Mouse (Mus musculus) lung, embryonic 15.5 days (tissue): ENCODE data around the gene Armh3. TPM values are rescaled to one million over a fixed set of nuclear protein-coding genes. Genes with fewer than 3 reads are reported as not detected.

Experiments
- ATAC-seq: fragments of 200-750 bp; cut with Nextera tagmentation; 2 replicates; pipeline ENCODE4 v1.8.0; 2017; ENCODE audit warnings: moderate number of reproducible peaks, borderline replicate concordance; ENCODE audit not compliant: low FRiP score, low TSS enrichment; ENCODE audit errors: extremely low read depth
- H3K27ac ChIP-seq: fragments of 300-500 bp; sonication (generic); 2 replicates; pipeline ENCODE4 v1.5.1; 2015; ENCODE audit warnings: moderate library complexity, mild to moderate bottlenecking, inconsistent platforms
- H3K27me3 ChIP-seq: fragments of 300-500 bp; sonication (generic); 2 replicates; pipeline ENCODE4 v1.6.1; 2015; ENCODE audit warnings: inconsistent platforms
- H3K36me3 ChIP-seq: fragments of 300-500 bp; sonication (generic); 2 replicates; pipeline ENCODE4 v1.6.1; 2015; ENCODE audit warnings: inconsistent platforms
- H3K4me1 ChIP-seq: fragments of 300-500 bp; sonication (generic); 2 replicates; pipeline ENCODE4 v1.6.1; 2015; ENCODE audit warnings: inconsistent platforms
- H3K4me2 ChIP-seq: fragments of 300-500 bp; sonication (generic); 2 replicates; pipeline ENCODE4 v1.6.1; 2015; ENCODE audit warnings: inconsistent platforms, mild to moderate bottlenecking, moderate library complexity
- H3K4me3 ChIP-seq: fragments of 300-500 bp; sonication (generic); 2 replicates; pipeline ENCODE4 v1.5.1; 2015; ENCODE audit warnings: mild to moderate bottlenecking, inconsistent platforms
- H3K9ac ChIP-seq: fragments of 300-500 bp; sonication (generic); 2 replicates; pipeline ENCODE4 v1.6.1; 2015; ENCODE audit warnings: inconsistent platforms
- H3K9me3 ChIP-seq: fragments of 300-500 bp; sonication (generic); 2 replicates; pipeline ENCODE4 v1.6.1; 2016; ENCODE audit warnings: inconsistent platforms
- WGBS: fragments of 180-500 bp; shearing (Covaris S2); methylation state at CpG from one replicate; pipeline ENCODE4 v1.1.7; 2015; 5-methylcytosine and 5-hydroxymethylcytosine counted together
- polyA plus RNA-seq: library from polyadenylated mRNA; unstranded; fragments of >200 nt; fragmentation: Nextera tagmentation; extraction: Ambion mirVana; gene quantifications from 2 replicates; pipeline ENCODE4 v1.2.1, GENCODE M21; 2015

The Armh3 gene
- polyA plus RNA-seq, 1 experiment from 2014 or later, result 17.9 TPM

- Histone ChIP-seq H3K4me2 (no peak overlapping the region), H3K9ac (no peak overlapping the region), H3K27me3 (no peaks in the 10 kb centered on the region), H3K36me3 (peaks cover 17% of the 10 kb centered on the region; the same call in 1 of the 2 replicates), H3K9me3 (no peaks in the 10 kb centered on the region), H3K4me1 (no peaks in the 10 kb centered on the region), H3K4me3 (no peak overlapping the region), H3K27ac (no peak overlapping the region)
- 82% methylated on average over 2 of the region's 2 CpGs for whole genome bisulfite sequencing
- ATAC-seq, result no peak
These were observed 50.5 kb downstream of the Armh3 start for GRCm38 (mm10) chr19:45947764-45948163.

GRCm38 (mm10) chr19:45947286-45947685, 51.0 kb downstream of the Armh3 start:
- H3K9ac ChIP-seq, result no peak overlapping the region
- no peaks in the 10 kb centered on the region for H3K27me3 ChIP-seq
- no peaks in the 10 kb centered on the region for H3K9me3 ChIP-seq
- no peak overlapping the region for H3K4me3 ChIP-seq
- H3K36me3 ChIP-seq, result peaks cover 17% of the 10 kb centered on the region; the same call in 1 of the 2 replicates
- no peaks in the 10 kb centered on the region for H3K4me1 ChIP-seq
- 96% methylated on average over 2 of the region's 2 CpGs for WGBS
- H3K4me2 ChIP-seq, result no peak overlapping the region
- no peak for ATAC-seq
- no peak overlapping the region for H3K27ac ChIP-seq

- Histone ChIP-seq H3K27me3 (no peaks in the 10 kb centered on the region), H3K27ac (no peak overlapping the region), H3K4me1 (no peaks in the 10 kb centered on the region), H3K4me3 (no peak overlapping the region), H3K9ac (no peak overlapping the region), H3K4me2 (no peak overlapping the region), H3K36me3 (peaks cover 17% of the 10 kb centered on the region; the same call in 1 of the 2 replicates), H3K9me3 (no peaks in the 10 kb centered on the region)
- WGBS, result 83% methylated on average over 9 of the region's 9 CpGs
- ATAC-seq, result no peak
These were observed 51.7 kb downstream of the Armh3 start for GRCm38 (mm10) chr19:45946541-45946940.

GRCm38 (mm10) chr19:45945986-45946385, 52.3 kb downstream of the Armh3 start:
- Histone ChIP-seq H3K4me2 (no peak overlapping the region), H3K9ac (no peak overlapping the region), H3K9me3 (no peaks in the 10 kb centered on the region), H3K4me1 (no peaks in the 10 kb centered on the region), H3K27ac (no peak overlapping the region), H3K4me3 (no peak overlapping the region), H3K27me3 (no peaks in the 10 kb centered on the region), H3K36me3 (peaks cover 17% of the 10 kb centered on the region; the same call in 1 of the 2 replicates)
- ATAC-seq, result no peak
- 89% methylated on average over 2 of the region's 2 CpGs for WGBS

- Histone ChIP-seq H3K9me3 (no peaks in the 10 kb centered on the region), H3K4me1 (no peaks in the 10 kb centered on the region), H3K4me3 (no peak overlapping the region), H3K36me3 (peaks cover 19% of the 10 kb centered on the region; the same call in 1 of the 2 replicates), H3K27ac (no peak overlapping the region), H3K27me3 (no peaks in the 10 kb centered on the region), H3K9ac (no peak overlapping the region), H3K4me2 (no peak overlapping the region)
- ATAC-seq, result no peak
- WGBS, result 71% methylated on average over 4 of the region's 4 CpGs
These were observed 54.5 kb downstream of the Armh3 start for GRCm38 (mm10) chr19:45943758-45944157.

GRCm38 (mm10) chr19:45938064-45938463, 60.2 kb downstream of the Armh3 start:
- WGBS, result 37% methylated on average over 3 of the region's 3 CpGs

GRCm38 (mm10) chr19:45937530-45937929, 60.8 kb downstream of the Armh3 start:
- 46% methylated on average over 9 of the region's 9 CpGs for WGBS
- Histone ChIP-seq H3K27me3 (no peaks in the 10 kb centered on the region), H3K36me3 (peaks cover 16% of the 10 kb centered on the region; the same call in 1 of the 2 replicates), H3K27ac (no peak overlapping the region), H3K9ac (no peak overlapping the region), H3K4me3 (no peak overlapping the region), H3K9me3 (no peaks in the 10 kb centered on the region), H3K4me1 (no peaks in the 10 kb centered on the region), H3K4me2 (no peak overlapping the region)
- ATAC-seq, result no peak

More at GRCm38 (mm10) chr19:45938064-45938463, 60.2 kb downstream of the Armh3 start:
- Histone ChIP-seq H3K9ac (no peak overlapping the region), H3K36me3 (peaks cover 16% of the 10 kb centered on the region; the same call in 1 of the 2 replicates), H3K27me3 (no peaks in the 10 kb centered on the region), H3K27ac (no peak overlapping the region), H3K4me2 (no peak overlapping the region), H3K4me1 (no peaks in the 10 kb centered on the region), H3K4me3 (no peak overlapping the region), H3K9me3 (no peaks in the 10 kb centered on the region)
- ATAC-seq, result no peak

- ATAC-seq, result no peak
- H3K4me2 ChIP-seq, result no peak overlapping the region
- H3K4me1 ChIP-seq, result no peaks in the 10 kb centered on the region
- peak overlapping the region; percentile 9; the same call in 1 of the 2 replicates for H3K27ac ChIP-seq
- no peaks in the 10 kb centered on the region for H3K9me3 ChIP-seq
- WGBS, result 57% methylated on average over 5 of the region's 5 CpGs
- H3K9ac ChIP-seq, result no peak overlapping the region
- H3K27me3 ChIP-seq, result no peaks in the 10 kb centered on the region
- no peak overlapping the region for H3K4me3 ChIP-seq
- peaks cover 11% of the 10 kb centered on the region; the same call in 1 of the 2 replicates for H3K36me3 ChIP-seq
These were observed 71.1 kb downstream of the Armh3 start for GRCm38 (mm10) chr19:45927236-45927635.

GRCm38 (mm10) chr19:45926342-45926741, 71.9 kb downstream of the Armh3 start:
- no peak for ATAC-seq
- no peak overlapping the region for H3K9ac ChIP-seq
- WGBS, result 72% methylated on average over 8 of the region's 8 CpGs

GRCm38 (mm10) chr19:45920299-45921090, 77.8 kb downstream of the Armh3 start:
- H3K4me2 ChIP-seq, result no peak overlapping the region
- H3K4me1 ChIP-seq, result no peaks in the 10 kb centered on the region
- peaks cover 15% of the 10 kb centered on the region; the same call in 1 of the 2 replicates for H3K36me3 ChIP-seq
- no peaks in the 10 kb centered on the region for H3K27me3 ChIP-seq
- H3K4me3 ChIP-seq, result no peak overlapping the region
- H3K9me3 ChIP-seq, result no peaks in the 10 kb centered on the region
- no peak overlapping the region for H3K9ac ChIP-seq
- H3K27ac ChIP-seq, result no peak overlapping the region
- 80% methylated on average over 9 of the region's 9 CpGs for WGBS
- no peak for ATAC-seq

More at GRCm38 (mm10) chr19:45926342-45926741, 71.9 kb downstream of the Armh3 start:
- H3K27ac ChIP-seq, result no peak overlapping the region
- no peak overlapping the region for H3K4me2 ChIP-seq
- peaks cover 16% of the 10 kb centered on the region; the same call in 1 of the 2 replicates for H3K36me3 ChIP-seq
- no peaks in the 10 kb centered on the region for H3K9me3 ChIP-seq
- no peak overlapping the region for H3K4me3 ChIP-seq
- H3K27me3 ChIP-seq, result no peaks in the 10 kb centered on the region
- H3K4me1 ChIP-seq, result no peaks in the 10 kb centered on the region

GRCm38 (mm10) chr19:45918406-45918805, 79.9 kb downstream of the Armh3 start:
- Histone ChIP-seq H3K4me1 (no peaks in the 10 kb centered on the region), H3K9me3 (no peaks in the 10 kb centered on the region), H3K4me3 (no peak overlapping the region), H3K9ac (no peak overlapping the region), H3K4me2 (no peak overlapping the region), H3K36me3 (peaks cover 13% of the 10 kb centered on the region; the same call in 1 of the 2 replicates), H3K27ac (no peak overlapping the region), H3K27me3 (no peaks in the 10 kb centered on the region)
- 93% methylated on average over 6 of the region's 6 CpGs for WGBS
- no peak for ATAC-seq

- no peaks in the 10 kb centered on the region for H3K4me1 ChIP-seq
- H3K9me3 ChIP-seq, result no peaks in the 10 kb centered on the region
- H3K36me3 ChIP-seq, result peaks cover 13% of the 10 kb centered on the region; the same call in 1 of the 2 replicates
- no peak overlapping the region for H3K4me3 ChIP-seq
- H3K27me3 ChIP-seq, result no peaks in the 10 kb centered on the region
- no peak overlapping the region for H3K27ac ChIP-seq
- H3K9ac ChIP-seq, result no peak overlapping the region
- no peak overlapping the region for H3K4me2 ChIP-seq
- no peak for ATAC-seq
- WGBS, result 70% methylated on average over 3 of the region's 3 CpGs
These were observed 80.4 kb downstream of the Armh3 start for GRCm38 (mm10) chr19:45917856-45918255.
